Mouse (Mus musculus): ENCODE measurements around the gene Olfr181.

Gene Olfr181

GRCm38 (mm10) chr16:58928655-58929054 lies at the start of gene Olfr181:
TSS of gene Olfr181 (minus strand) at chr16:58928755.
- no peak for DNase-seq

DNA sequence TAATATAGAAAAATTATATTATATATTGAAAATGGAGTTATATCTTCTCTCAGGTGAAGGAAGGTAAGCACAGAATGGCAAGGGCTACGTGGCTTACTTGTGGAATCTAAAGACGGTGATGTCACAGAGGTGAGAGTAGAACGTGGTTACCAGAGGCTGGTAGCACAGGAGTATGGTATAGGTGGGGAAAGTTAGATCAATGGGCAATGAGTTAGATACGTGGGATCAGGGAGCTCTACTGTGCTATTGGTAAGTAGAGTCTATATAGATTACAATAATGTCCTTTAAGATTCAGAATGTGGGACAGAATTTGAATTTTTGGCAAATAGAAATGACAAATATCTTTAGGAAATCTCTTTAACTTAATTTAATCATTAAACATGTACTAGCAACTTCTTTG lies 737 bp upstream of the Olfr181 start, which contains the start of gene Olfr180:
Olfr180 (minus strand) TSS at position 101 of the 400 bp plus-strand sequence.
- no peak for DNase-seq

GRCm38 (mm10) chr16:58891963-58892362 lies 36.6 kb downstream of the Olfr181 start, which contains the start of gene Olfr178:
TSS of gene Olfr178 (minus strand) at chr16:58892063.
- DNase-seq, result no peak

DNA sequence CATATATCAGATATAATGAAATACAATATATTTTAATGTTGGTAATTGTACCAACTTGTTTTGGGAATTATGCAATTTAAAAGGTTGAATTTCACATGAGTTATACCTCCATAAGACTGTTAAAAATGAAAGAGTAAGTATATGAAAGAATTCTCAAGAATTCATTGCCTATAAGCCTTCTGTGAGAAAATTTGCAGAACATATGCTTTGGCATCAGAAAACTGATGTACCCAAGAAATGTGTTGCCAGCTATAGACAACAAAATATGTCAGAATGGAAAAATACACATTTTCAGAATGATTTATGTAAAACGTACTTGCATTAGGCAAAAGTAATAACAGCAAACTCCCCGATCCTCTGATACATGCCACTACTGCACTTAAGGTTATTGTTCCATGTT lies 44.1 kb downstream of the Olfr181 start:
- no peak for DNase-seq
